Mouse (Mus musculus) heart, postnatal 4 days (tissue): Measurements from ENCODE around the gene Stk19. TPM values are rescaled to one million over a fixed set of nuclear protein-coding genes. Genes with fewer than 3 reads are reported as not detected.

Source experiments
- DNase-seq: peaks from one replicate; pipeline ENCODE4 v3.0.0; 2021
- total RNA-seq, 2 experiments: library from RNA; stranded (reverse); gene quantifications; 2 replicates each; pipeline ENCODE4 v1.2.3; 2021

Stk19 gene
- total RNA-seq = 10 to 100 TPM; 13.6 to 16.2 TPM

GRCm38 (mm10) chr17:34836856-34837221, at the start of gene Stk19, which contains the start of gene Dxo:
Gene Stk19, minus strand, starts transcription at chr17:34836945.
Gene Dxo, plus strand, starts transcription at chr17:34837019.
- DNase-seq = peak; percentile 97

DNA sequence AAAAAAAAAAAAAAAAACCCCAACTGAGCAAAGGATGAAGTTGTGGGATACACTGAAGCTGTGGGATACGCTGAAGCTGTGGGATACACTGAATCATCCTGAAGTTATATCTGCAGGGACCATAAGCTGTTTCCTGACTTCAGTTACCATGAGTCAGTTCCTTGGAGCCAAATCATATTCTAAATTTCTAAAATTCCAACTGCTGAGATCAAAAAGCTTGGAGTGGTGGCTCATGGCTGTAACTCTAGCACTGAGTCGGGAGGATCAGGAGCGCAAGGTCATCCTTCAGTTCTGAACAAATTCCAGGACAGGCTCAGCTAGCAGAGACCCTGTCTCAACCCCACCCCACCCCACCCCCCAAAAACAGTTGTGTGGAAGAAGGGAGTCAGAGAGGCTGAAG, 48.9 kb upstream of the Stk19 start:
- DNase-seq = no peak

GRCm38 (mm10) chr17:34884704-34885103, 48.0 kb upstream of the Stk19 start:
- no peak for DNase-seq

- DNase-seq = no peak
Measured at GRCm38 (mm10) chr17:34883332-34883731, 46.6 kb upstream of the Stk19 start.

DNA sequence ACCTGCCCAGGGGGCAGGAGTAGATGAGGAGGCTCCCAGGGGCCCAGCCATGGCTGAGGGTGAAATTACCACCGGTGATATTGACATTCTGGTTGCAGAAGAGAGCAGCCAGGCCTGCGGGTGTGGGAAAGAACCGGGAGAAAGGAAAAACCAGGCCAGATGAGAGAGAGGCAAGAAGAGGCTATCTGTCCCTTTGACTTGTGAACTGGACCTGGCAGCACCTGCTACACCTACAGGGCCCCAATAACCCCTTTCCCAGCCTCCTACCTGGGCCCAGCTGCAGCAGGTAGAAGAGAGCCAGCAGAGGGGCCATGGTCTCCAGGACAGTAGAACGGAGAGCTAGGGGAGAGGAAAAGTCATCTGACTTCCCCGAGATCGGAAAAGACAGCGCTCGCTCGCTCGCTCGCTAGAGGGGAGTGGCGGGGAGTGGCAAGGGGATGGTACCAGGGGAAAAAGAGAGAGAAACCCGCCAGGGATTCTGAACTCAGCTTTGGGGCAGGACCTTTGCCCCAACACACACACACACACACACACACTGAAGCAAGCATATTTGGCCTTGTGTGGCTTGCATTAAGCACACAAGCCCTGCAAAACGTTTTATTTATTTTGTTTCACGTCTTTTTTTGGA, 45.1 kb upstream of the Stk19 start, which contains the start of gene Gm20547:
TSS of gene Gm20547 (minus strand) at position 360 of the 628 bp plus-strand sequence.
- DNase-seq = no peak

- no peak for DNase-seq
Measured at GRCm38 (mm10) chr17:34881166-34881565, 44.4 kb upstream of the Stk19 start.

GRCm38 (mm10) chr17:34879336-34879879, 42.7 kb upstream of the Stk19 start, which contains the start of gene Zbtb12:
Gene Zbtb12, plus strand, starts transcription at chr17:34879483.
- DNase-seq = no peak

GRCm38 (mm10) chr17:34874321-34874720, 37.6 kb upstream of the Stk19 start:
- DNase-seq = no peak

GRCm38 (mm10) chr17:34865981-34866380, 29.2 kb upstream of the Stk19 start:
- no peak for DNase-seq

GRCm38 (mm10) chr17:34862416-34863081, 25.8 kb upstream of the Stk19 start, which contains the start of gene Cfb:
Gene Cfb, minus strand, starts transcription at chr17:34862518.
- DNase-seq = no peak

GRCm38 (mm10) chr17:34861704-34862415, 25.1 kb upstream of the Stk19 start:
- no peak for DNase-seq

GRCm38 (mm10) chr17:34860514-34860913, 23.8 kb upstream of the Stk19 start:
- DNase-seq = no peak

DNA sequence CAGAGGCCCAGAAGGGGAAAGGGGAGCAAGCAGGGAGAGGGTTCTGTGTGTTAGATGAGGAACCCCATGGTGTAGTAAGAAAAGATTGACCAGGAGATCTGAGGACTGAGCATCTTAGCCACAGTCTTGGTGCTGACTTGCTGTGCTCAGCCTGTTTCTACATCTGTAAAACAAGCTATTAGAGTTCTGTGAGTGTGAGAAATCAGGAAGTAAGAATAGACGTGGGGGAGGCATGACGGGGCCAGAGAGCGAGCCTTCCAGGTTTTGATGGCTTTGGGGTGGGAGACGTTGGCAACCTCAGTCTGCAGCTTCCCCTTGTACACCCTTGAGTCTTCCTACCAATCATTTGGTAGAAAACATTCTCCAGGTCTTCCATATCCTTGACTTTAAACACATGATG, 21.9 kb upstream of the Stk19 start:
- DNase-seq = no peak

DNA sequence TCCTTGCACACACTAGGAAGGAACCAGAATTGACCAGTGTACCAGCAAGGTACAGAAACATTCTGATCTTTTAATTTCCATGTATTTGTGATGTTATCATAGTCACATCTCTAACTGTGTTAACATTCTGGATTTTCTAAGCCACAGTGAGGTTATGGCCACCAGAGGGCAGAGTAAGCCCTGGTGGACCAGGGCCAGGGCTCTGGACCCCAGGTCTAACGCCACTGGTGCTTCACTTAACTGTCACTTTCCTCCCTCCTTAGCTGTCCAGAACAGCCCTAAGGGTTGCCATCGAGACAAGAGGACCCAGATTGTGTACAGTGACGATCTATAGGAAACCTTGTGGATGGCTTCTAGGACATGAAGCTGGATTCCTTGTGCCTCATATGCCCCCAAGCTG, 19.1 kb upstream of the Stk19 start:
- DNase-seq = peak; percentile 67

GRCm38 (mm10) chr17:34854761-34855160, 18.0 kb upstream of the Stk19 start:
- no peak for DNase-seq

- DNase-seq = no peak
Measured at GRCm38 (mm10) chr17:34853511-34853910, 16.8 kb upstream of the Stk19 start.

- no peak for DNase-seq
Measured at GRCm38 (mm10) chr17:34850517-34851125, 13.9 kb upstream of the Stk19 start.

DNA sequence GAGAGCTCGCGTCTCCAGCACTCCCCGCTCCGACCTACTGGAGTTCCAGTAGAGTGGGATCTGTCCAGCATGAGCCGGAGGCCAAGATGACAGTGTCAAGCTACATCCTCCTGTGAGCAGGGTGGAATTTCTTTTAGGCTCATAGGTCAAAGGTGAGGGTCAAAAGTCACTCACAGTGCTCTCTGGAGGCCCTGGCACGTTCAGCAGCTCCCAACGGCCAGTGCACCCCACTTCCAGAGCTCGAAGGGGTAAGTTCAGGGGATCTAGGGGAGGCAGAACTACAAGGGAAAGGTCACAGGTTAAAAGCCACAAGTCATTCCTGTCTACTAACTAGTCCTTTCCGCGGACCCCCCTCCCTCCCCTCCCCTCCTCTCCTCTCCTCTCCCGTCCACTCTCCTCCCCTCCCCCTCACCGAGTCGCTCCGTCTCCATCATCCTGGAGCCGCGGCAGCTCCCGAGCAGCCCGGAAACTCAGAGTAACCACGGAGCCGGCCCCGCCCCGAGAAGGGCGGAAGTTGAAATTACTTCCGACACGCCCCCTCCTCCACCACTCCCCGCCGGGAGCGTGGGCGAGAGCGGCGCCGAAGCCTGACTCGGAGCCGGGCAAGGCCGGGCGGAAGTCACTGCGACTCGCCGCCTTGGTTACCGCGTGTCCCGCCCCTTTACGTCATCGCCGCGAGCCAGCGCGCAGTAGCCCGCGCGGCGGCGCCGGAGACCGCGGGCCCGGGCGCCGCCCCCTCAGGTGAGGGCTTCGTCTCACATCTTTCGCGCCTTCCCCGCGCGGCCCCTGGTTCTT, 13.2 kb upstream of the Stk19 start, which contains the start of the genes Skiv2l and Nelfe:
TSS of gene Skiv2l (minus strand) at position 489 of the 795 bp plus-strand sequence.
TSS of gene Nelfe (plus strand) at position 670 of the 795 bp plus-strand sequence.
- peak; percentile 98 for DNase-seq

DNA sequence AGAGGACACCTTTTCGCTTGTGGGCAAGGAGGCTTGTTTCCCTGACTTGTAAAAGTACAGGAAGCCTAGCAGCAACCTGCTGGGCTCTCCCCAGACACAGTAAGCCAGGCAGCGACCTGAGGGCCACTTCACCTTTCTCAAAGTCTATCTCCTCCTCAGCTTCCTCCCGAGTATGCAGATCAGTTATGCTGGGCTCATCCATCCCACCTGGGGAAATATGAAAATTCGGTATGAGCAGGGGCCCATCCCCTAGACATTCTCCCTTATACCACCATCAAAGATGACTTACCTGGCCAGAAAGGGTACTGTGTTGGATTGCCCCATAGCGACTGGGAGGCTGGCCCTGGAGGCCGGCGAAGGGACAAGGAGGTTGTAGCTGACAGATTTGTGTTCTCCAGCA, 10.9 kb upstream of the Stk19 start:
- DNase-seq = no peak

DNA sequence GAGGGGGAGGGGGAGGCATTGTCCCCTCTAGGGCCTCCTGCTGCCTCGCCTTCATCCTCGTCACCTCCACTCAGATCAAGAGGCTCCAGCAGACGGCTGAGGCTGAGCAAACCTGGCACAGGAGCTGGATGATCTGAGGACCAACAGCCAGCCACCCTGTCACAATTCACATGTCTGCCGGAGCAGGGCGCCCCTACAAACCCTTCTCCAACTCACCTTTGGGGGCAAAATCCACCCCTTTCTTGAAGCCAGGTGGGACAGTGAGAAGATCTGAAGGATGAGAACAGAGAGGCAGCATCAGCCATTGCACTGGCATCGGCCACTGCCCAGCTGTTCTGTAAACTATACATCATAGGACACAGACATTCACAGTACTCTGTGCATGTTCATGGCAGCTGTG, 10.4 kb upstream of the Stk19 start:
- no peak for DNase-seq

DNA sequence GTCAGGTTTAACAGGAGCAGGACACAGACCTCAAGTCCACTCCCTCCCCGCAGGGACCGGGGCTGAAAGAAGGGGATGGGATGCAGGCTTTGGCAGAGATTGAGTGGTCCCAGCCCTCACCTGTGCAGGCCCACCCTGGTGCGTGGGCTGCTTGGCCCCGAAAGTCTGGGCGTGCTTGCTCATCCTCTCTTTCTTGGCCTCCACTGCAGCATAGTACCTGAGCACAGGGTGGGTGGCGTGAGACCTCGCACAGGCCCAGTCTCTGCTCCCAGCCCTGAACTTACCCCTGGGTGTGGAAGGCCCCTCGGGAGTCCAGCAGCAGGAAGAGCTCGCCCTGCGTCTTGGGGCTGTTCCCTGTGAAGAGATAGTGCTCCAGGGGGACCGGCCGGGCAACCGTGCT, 8.1 kb upstream of the Stk19 start:
- DNase-seq = no peak
